Mouse (Mus musculus): ENCODE measurements at regions not wholly inside any gene's neighbourhood (a gene's known extent, or its start where the extent isn't known, plus 50 kb on each side); places are given as distances from the start of the nearest gene placed in this dataset.

DNA sequence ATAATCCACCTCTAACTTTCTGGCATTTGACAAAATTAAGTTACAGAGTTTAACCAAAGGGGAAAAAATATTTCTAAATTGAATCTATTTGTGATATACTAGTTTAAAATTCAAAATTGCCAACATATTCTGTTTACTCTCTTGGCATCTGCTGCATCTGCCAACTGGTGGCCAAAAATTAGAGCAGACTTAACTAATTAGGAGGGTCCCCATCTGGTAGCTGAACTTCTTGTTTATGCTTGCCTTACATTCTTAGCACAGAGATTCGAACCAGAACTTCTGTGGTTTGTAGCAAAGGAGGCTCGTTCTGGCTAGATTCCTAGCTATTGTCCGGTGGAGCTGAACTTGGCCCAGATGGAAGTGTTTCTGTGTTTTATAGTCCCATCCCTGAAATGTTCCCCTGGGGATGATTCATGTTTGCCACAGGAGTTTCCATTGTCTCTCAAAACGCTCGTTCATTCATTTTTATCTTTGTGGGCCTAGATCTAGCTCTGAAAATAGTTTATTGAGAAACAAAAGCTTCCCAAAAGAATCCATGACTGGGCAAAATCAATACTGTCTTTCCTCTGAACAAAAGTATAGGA is 3461.5 kb upstream of the Gm7489 start:
- no peak for DNase-seq (ENCODE audit: low read depth, low spot score)

DNA sequence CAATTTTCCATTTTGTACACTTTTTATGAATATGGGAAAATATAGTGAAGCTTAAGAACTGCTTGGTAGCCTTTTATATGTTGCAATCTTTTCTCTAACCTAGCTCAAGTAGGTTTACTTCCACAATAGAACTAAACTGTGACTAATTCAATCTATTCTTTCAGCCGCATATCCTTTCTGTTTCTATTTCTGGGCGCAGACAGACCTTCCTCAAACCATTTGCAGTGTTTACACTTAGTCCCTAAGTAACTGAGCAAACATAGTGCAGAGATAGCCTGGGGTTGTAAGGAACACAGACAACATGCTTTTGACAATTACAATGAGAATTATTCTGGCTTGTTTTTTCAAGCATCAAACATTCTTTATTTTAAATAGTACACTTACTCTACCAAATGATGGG is 3435.1 kb upstream of the Gm7489 start:
- no peak for DNase-seq (ENCODE audit: low read depth, low spot score)

DNA sequence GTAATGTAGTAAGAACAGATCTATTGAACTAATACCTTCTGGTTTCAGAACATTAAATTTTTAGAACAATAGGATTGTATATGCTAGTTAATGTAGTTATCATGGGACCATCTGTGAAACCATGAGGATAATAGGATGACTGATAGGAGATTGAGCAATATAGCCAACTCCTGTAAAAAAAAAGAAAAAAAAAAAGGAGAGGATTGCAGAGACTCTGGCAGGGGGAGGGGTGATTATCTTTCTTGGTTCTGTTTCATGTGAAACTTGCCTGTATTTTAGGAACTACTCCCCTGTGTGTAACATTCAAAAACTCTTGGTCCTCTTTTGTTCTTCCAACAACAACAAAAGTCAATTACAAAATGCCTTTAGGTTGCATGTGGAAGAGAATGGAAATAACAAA is 3412.1 kb upstream of the Gm7489 start:
- DNase-seq (ENCODE audit: low read depth, low spot score), result no peak

DNA sequence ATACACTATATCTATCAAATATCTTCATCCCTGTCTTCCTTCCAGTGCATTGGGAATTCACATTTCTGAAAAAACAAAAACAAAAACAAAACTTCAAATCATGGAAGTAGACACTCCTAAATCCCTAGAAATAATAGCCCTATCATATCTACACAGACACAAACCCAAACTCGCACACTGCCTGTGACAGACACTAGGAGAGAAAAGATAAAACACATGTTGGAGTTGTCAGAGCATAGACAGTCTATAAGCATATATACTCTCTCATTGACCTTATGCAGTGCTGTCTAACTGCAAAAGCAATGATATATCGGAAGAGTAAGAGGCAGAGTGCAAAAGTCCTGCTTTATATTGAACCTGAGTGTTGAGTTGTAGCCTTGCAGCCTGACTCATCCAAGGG is 3386.0 kb upstream of the Gm7489 start:
- DNase-seq (ENCODE audit: low read depth, low spot score), result no peak

DNA sequence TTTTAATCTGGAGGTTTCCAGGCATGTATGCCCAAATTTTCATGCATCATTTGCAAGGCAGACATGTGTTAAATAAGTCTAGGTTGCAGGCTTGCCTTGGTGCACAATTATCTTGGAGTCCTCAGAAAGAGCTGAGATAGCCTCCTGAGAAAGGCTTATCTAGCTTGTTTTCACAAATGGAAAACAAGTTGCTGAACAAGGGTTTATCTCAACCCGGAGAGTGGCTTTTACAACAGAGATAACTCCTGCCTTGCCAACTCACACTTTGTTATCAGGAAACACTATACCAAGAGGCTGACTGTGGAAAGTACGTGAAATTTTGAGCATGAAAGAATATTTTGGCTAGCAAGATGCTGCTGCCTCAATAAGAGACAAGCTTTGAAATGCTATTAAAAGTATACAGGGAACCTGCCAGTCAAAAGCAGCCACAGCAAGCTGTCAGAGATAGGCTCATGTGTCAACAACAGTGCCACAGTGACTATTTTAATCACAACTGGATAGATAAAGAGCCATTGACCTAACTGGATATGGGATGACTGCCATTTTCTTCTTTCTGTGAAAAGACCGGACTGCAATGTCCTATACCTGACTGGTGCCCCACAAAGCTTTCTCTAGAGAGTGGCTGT is 3376.6 kb upstream of the Gm7489 start:
- no peak for DNase-seq (ENCODE audit: low read depth, low spot score)

DNA sequence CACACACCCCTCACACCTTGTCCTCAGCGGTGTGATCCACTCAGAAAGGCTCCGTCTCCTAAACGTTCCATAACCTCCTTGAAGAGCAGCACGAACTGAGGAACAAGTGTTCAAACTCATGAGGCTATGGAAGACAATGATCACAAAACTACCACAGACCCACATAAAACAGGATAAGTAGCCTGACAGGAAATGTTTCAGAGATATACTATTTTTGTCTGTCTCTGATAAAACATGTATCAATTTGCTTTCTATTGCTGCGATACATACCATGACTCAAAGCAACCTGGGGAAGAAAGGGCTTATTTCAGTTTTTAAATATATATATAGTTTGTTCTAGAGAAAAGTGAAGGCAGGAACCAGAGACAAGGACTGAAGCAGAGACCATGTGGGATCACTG is 3371.7 kb upstream of the Gm7489 start:
- DNase-seq (ENCODE audit: low read depth, low spot score), result no peak

DNA sequence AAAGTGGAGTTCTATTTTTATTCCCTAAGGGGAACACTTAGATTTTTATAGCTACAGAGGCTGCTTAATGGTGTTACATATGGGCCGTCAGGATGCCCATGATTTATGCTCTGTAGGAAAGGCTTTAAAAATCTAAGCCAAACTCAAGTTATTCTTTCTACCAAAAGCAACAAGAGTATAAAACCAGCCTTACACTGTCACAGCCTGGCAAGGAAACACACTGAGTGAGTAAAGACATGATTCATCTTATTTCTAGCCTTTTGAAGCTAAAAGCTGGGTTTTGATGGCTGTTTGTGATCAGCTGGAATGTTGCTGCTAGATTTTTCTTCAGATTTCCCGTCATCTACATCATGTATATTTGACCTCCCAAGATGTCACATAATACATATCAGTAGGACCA is 3359.9 kb upstream of the Gm7489 start:
- DNase-seq (ENCODE audit: low read depth, low spot score), result no peak

DNA sequence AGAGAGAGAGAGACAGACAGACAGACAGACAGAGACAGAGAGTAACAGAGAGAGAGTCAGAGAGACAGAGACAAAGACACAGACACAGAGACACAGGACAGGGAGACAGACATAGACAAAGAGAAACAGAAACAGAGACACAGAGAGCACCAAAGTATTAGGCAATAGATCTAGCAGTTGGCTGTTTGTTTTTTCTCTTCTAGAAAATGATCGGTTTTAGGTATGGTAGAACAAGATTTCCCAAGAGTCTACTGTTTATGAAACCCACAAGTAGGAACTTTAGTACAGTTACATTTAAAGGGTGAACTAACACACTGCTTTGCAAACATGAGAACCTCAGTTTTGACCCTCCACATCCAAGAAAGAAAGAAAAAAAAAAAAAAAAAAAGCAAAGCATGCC is 3350.2 kb upstream of the Gm7489 start:
- no peak for DNase-seq (ENCODE audit: low read depth, low spot score)

DNA sequence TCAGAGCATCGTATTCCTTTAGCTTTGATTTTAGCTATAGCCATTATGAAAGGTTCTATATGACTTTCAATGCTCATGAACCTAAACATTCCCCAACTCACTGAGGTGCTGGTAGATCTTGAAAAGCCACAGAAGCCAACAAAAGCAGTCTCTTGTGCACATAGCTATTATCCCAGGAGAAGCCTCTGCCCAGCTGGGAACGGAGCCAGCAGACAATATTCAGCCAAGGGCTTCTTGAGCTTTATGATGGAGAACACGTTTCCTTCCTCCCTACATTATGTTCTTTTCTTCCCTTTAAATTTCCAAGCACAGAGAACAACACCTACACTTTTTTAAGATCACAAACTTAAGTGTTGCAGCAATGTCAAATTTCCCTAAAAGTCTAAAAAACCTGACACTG is 3321.1 kb upstream of the Gm7489 start:
- DNase-seq (ENCODE audit: low read depth, low spot score), result no peak

DNA sequence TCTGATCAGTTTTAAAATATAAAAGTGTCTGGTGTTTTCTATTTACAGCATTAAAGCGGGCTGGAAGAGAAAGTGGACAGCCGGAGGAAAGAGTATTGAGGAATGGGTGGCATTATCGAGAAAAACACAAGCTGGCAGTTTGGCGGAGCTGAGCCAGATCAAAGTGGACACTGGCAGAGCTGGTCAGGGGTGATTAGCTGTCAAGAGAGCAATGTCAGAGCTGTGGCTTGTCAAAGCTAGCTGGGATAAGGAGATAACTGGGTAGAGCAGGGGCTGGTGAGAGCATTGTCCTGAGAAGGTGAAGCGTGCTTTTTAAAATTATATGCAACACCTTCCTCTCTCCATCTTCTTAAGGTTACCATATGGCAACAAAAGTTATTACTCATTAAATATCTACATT is 3303.9 kb upstream of the Gm7489 start:
- DNase-seq (ENCODE audit: low read depth, low spot score), result no peak

DNA sequence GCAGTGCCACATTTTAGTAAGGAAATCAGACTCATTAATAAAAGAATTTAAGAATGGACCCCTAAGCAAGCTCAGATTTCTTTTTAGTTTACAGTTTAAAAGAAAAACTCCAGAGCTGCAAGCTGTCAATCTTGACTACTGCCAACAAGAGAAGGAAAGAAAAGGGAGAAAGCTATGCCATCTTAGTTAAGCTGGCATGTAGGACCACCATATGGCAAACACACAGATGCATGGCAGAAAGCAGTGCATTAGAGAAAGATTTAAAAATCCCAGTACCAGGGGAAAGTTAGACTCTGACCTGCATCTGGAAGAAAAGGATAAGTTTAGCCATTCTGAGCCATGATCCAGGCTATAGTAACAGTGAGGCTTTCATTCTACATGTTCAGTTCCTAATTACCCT is 3300.8 kb upstream of the Gm7489 start:
- DNase-seq (ENCODE audit: low read depth, low spot score), result no peak

DNA sequence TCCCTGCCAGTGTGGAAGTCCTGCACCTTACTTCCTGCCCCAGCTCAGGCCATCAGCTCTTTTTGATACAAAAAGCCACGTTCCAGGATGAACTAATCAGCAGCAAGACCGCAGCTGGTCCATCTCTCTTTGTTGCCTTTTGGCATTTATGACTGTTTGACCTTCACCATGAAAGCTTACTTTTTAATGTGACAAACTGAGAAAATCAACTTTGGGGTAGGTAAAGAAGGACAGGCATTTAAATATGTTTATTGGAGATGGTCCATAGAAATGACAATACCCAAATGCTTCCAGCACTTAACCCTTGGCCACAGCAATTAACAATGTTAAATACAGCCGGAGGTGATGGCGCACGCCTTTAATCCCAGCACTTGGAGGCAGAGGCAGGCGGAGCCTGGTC is 3299.2 kb upstream of the Gm7489 start:
- peak; percentile 78 for DNase-seq (ENCODE audit: low read depth, low spot score)
